Mouse (Mus musculus) bone marrow macrophage, adult 2 months (primary cell): Measurements from ENCODE around the gene Unc93a2. TPM values are rescaled to one million over a fixed set of nuclear protein-coding genes. Genes with fewer than 3 reads are reported as not detected.
"Not testable (repeated sequence)": the region's sequence is repeated elsewhere in the genome, so short reads cannot be mapped to it uniquely, and the experiment has no call there.

Source experiments
- H3K27ac ChIP-seq: 2 replicates; pipeline ENCODE4 v1.5.1; 2012; ENCODE audit warnings: low read depth, low read length; ENCODE audit not compliant: insufficient read depth
- H3K4me1 ChIP-seq: 2 replicates; pipeline ENCODE4 v1.6.1; 2012; ENCODE audit warnings: low read length; ENCODE audit not compliant: control insufficient read depth, insufficient read depth
- H3K4me3 ChIP-seq: 2 replicates; pipeline ENCODE4 v1.5.1; 2012; ENCODE audit warnings: mild to moderate bottlenecking, low read length, moderate library complexity; ENCODE audit not compliant: insufficient read depth
- polyA plus RNA-seq: library from polyadenylated mRNA; stranded (reverse); fragments of >200 nt; gene quantifications from 2 replicates; pipeline ENCODE4 v1.2.4, GENCODE M21; 2012; ENCODE audit not compliant: missing spikeins, insufficient read depth, insufficient read length

Gene Unc93a2
- polyA plus RNA-seq, 1 experiment: not detected

DNA sequence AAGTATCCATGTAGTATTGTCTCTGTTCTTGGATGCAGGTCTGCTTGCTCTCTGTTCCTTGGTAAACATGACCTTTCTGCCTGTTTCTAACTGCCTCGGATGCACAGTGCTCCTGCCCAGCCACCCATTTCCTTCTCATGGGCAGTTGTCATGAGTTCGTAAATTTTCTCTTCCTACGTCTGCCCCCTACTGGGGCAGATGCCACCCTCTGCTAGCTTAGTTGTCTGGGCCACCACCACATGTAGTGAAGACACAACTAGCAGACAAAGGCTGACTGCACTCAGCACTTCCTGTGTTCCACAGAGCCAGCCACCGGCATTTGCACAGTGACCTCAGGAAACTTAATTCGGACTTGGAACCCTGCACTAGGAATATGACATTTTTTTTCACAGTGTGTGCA, 52.5 kb downstream of the Unc93a2 start:
- not testable (repeated sequence) for H3K27ac ChIP-seq, H3K4me1 ChIP-seq, H3K4me3 ChIP-seq

GRCm38 (mm10) chr17:7326415-7326814, 58.8 kb downstream of the Unc93a2 start:
- H3K4me1 ChIP-seq, H3K27ac ChIP-seq, H3K4me3 ChIP-seq: not testable (repeated sequence)

- peaks cover 10% of the 10 kb centered on the region; the same call in 1 of the 2 replicates for H3K4me1 ChIP-seq
- H3K27ac ChIP-seq, H3K4me3 ChIP-seq: not testable (repeated sequence)
Observed at GRCm38 (mm10) chr17:7324346-7324745, 60.9 kb downstream of the Unc93a2 start, which contains the start of gene Tcp10a. Gene Tcp10a, plus strand, starts transcription at chr17:7324646.

GRCm38 (mm10) chr17:7319789-7320188, 65.5 kb downstream of the Unc93a2 start:
- H3K4me1 ChIP-seq: peaks cover 16% of the 10 kb centered on the region
- H3K27ac ChIP-seq, H3K4me3 ChIP-seq: not testable (repeated sequence)

- H3K27ac ChIP-seq: peak overlapping the region; percentile 21; the same call in 1 of the 2 replicates
- not testable (repeated sequence) for H3K4me3 ChIP-seq
Observed at GRCm38 (mm10) chr17:7315693-7316382, 69.4 kb downstream of the Unc93a2 start.

More at GRCm38 (mm10) chr17:7315693-7316382, 69.4 kb downstream of the Unc93a2 start:
- H3K4me1 ChIP-seq: peaks cover 16% of the 10 kb centered on the region

Other genes with a start within 250 kb of the Unc93a2 start
- 3.3 and 4.0 TPM in 2 replicates for gene Rps6ka2, start 215.3 kb downstream of the Unc93a2 start, polyA plus RNA-seq
- not detected in 2 replicates for gene Tcp10a, start 60.8 kb downstream of the Unc93a2 start, polyA plus RNA-seq
- not detected in 2 replicates for gene Ttll2, start 32.8 kb downstream of the Unc93a2 start, polyA plus RNA-seq
- gene Gm49630, start 13.5 kb downstream of the Unc93a2 start, polyA plus RNA-seq: not detected in 2 replicates